Comparison of ENCODE assay signal across 15 mouse cellular contexts in genomic region chr13:109066581-109067159, GRCm38 (mm10).
A peak's percentile ranks its signal among the peaks of the same experiment; 100 is the strongest.
DNase-seq lines count a peak whose midpoint lies in the region; ATAC-seq and TF ChIP-seq lines count a peak whose summit lies in the region.
"Had no signal": no experiment of that assay in that cellular context is flagged by ENCODE, and none has a peak within 500 bp of the region (broad histone marks: within the 10 kb centered on the region; RNA-seq: fewer than 3 reads in every experiment).

No protein-coding gene starts in this region.

- DNase-seq in adrenal gland, adult 2 months: peak; percentile 2
- no peak for DNase-seq in adrenal gland, postnatal 25 days
- peak; percentile 16 for DNase-seq in hindbrain, postnatal 0 days (ENCODE audit: low spot score)
- no peak for DNase-seq in hindbrain, embryonic 10.5 days (ENCODE audit: low spot score)
- DNase-seq in kidney, adult 18-20 months: peak; percentile 28
- DNase-seq in kidney, postnatal 4 days: peak; percentile 29 to 35
- DNase-seq in spleen, postnatal 14 days (ENCODE audit: low spot score in 2 of 2): no peak
- DNase-seq in right cerebral cortex, postnatal 36 days (ENCODE audit: low spot score in 2 of 2): no peak
- DNase-seq: cerebellum, adult 9-11 months; retina, postnatal 1 day had no signal

- no peaks in the 10 kb centered on the region for H3K27me3 ChIP-seq in hindbrain, postnatal 0 days (ENCODE audit: insufficient read depth, low read length)
- no peaks in the 10 kb centered on the region for H3K27me3 ChIP-seq in hindbrain, embryonic 10.5 days (ENCODE audit: insufficient read depth, poor library complexity, severe bottlenecking)
- H3K27me3 ChIP-seq: forebrain, embryonic 12.5 days; hindbrain, embryonic 15.5 days; midbrain, embryonic 13.5 days; neural tube, embryonic 13.5 days had no signal

- H3K9me3 ChIP-seq in hindbrain, postnatal 0 days (ENCODE audit: low read length): no peaks in the 10 kb centered on the region
- no peaks in the 10 kb centered on the region for H3K9me3 ChIP-seq in hindbrain, embryonic 10.5 days
- H3K9me3 ChIP-seq: forebrain, embryonic 12.5 days; hindbrain, embryonic 15.5 days; midbrain, embryonic 13.5 days; neural tube, embryonic 13.5 days had no signal

- H3K4me1 ChIP-seq in hindbrain, postnatal 0 days (ENCODE audit: insufficient read depth, low read length): no peaks in the 10 kb centered on the region
- no peaks in the 10 kb centered on the region for H3K4me1 ChIP-seq in hindbrain, embryonic 10.5 days (replicated peaks)
- H3K4me1 ChIP-seq: forebrain, embryonic 12.5 days; hindbrain, embryonic 15.5 days; midbrain, embryonic 13.5 days; neural tube, embryonic 13.5 days had no signal

- no peak overlapping the region for H3K4me3 ChIP-seq in hindbrain, postnatal 0 days (ENCODE audit: low read length)
- no peak overlapping the region for H3K4me3 ChIP-seq in hindbrain, embryonic 10.5 days
- H3K4me3 ChIP-seq: forebrain, embryonic 12.5 days; hindbrain, embryonic 15.5 days; midbrain, embryonic 13.5 days; neural tube, embryonic 13.5 days had no signal

- no peaks in the 10 kb centered on the region for H3K36me3 ChIP-seq in hindbrain, postnatal 0 days (ENCODE audit: insufficient read depth, low read length)
- no peaks in the 10 kb centered on the region for H3K36me3 ChIP-seq in hindbrain, embryonic 10.5 days
- H3K36me3 ChIP-seq: forebrain, embryonic 12.5 days; hindbrain, embryonic 15.5 days; midbrain, embryonic 13.5 days; neural tube, embryonic 13.5 days had no signal

- peak overlapping the region; percentile 3; the same call in 1 of the 2 replicates for H3K27ac ChIP-seq in hindbrain, postnatal 0 days
- no peak overlapping the region for H3K27ac ChIP-seq in hindbrain, embryonic 10.5 days
- H3K27ac ChIP-seq: forebrain, embryonic 12.5 days; hindbrain, embryonic 15.5 days; liver, embryonic 14.5 days; midbrain, embryonic 13.5 days; neural tube, embryonic 13.5 days had no signal

- H3K4me2 ChIP-seq in hindbrain, postnatal 0 days (ENCODE audit: low read depth, low read length): no peak overlapping the region
- H3K4me2 ChIP-seq: forebrain, embryonic 12.5 days; hindbrain, embryonic 15.5 days; midbrain, embryonic 13.5 days; neural tube, embryonic 13.5 days had no signal

- TF ChIP-seq CTCF in hindbrain, postnatal 0 days (IDR thresholded peaks at IDR 0.05; ENCODE audit: low read depth): no peak

- H3K9ac ChIP-seq in hindbrain, postnatal 0 days (replicated peaks; ENCODE audit: low read length): no peak overlapping the region
- H3K9ac ChIP-seq: forebrain, embryonic 12.5 days; hindbrain, embryonic 15.5 days; liver, embryonic 14.5 days; midbrain, embryonic 13.5 days; neural tube, embryonic 13.5 days had no signal

- ATAC-seq in hindbrain, postnatal 0 days: peak; percentile 76
- ATAC-seq: midbrain, embryonic 13.5 days had no signal

- 58% methylated on average over 4 of the region's 4 CpGs for WGBS in hindbrain, postnatal 0 days
- 78% methylated on average over 4 of the region's 4 CpGs for WGBS in hindbrain, embryonic 10.5 days

Comparison
In these comparisons a context has a peak if more than half of its experiments do, and no peak if none do; other contexts are left out.
1. DNase-seq: peak in adrenal gland, adult 2 months (single experiment), hindbrain, postnatal 0 days (single experiment), kidney, adult 18-20 months (single experiment) and kidney, postnatal 4 days (2 of 2); none in adrenal gland, postnatal 25 days (single experiment), hindbrain, embryonic 10.5 days (single experiment), spleen, postnatal 14 days (0 of 2) and right cerebral cortex, postnatal 36 days (0 of 2).